In genomic region chr6:17675019-17675756, GRCm38 (mm10) we compare ENCODE assay signal across 9 mouse cellular contexts. TPM values are rescaled to one million over a fixed set of nuclear protein-coding genes. Genes with fewer than 3 reads are reported as not detected.
A peak's percentile ranks its signal among the peaks of the same experiment; 100 is the strongest.
DNase-seq lines count a peak whose midpoint lies in the region; ATAC-seq lines count a peak whose summit lies in the region.
"Had no signal": no experiment of that assay in that cellular context is flagged by ENCODE, and none has a peak within 500 bp of the region (broad histone marks: within the 10 kb centered on the region; RNA-seq: fewer than 3 reads in every experiment).

No protein-coding gene starts in this region.

- no peak overlapping the region for H3K4me2 ChIP-seq in forebrain, embryonic 13.5 days
- no peak overlapping the region for H3K4me2 ChIP-seq in hindbrain, embryonic 13.5 days
- H3K4me2 ChIP-seq in midbrain, embryonic 16.5 days (ENCODE audit: low read length), result peak overlapping the region; percentile 21; the same call in 1 of the 2 replicates
- no peak overlapping the region for H3K4me2 ChIP-seq in stomach, embryonic 14.5 days (replicated peaks; ENCODE audit: low read depth, low read length)

- 26% methylated on average over 12 of the region's 12 CpGs for whole genome bisulfite sequencing in forebrain, embryonic 13.5 days
- WGBS in hindbrain, embryonic 13.5 days, result 27% methylated on average over 12 of the region's 12 CpGs
- WGBS in midbrain, embryonic 16.5 days, result 19% methylated on average over 12 of the region's 12 CpGs
- 27% methylated on average over 12 of the region's 12 CpGs for WGBS in stomach, embryonic 14.5 days

- H3K27me3 ChIP-seq in forebrain, embryonic 13.5 days, result no peaks in the 10 kb centered on the region
- H3K27me3 ChIP-seq in hindbrain, embryonic 13.5 days, result no peaks in the 10 kb centered on the region
- H3K27me3 ChIP-seq in midbrain, embryonic 16.5 days (ENCODE audit: control insufficient read depth, insufficient read depth, low read depth, low read length), result no peaks in the 10 kb centered on the region
- H3K27me3 ChIP-seq in stomach, embryonic 14.5 days (ENCODE audit: control insufficient read depth, insufficient read depth, low read length), result no peaks in the 10 kb centered on the region

- DNase-seq in right cerebral cortex, adult 18-20 months, result peak; percentile 33
- no peak for DNase-seq in right cerebral cortex, postnatal 36 days (ENCODE audit: low spot score in 2 of 2)
- peak; percentile 77 for DNase-seq in liver

- H3K4me1 ChIP-seq in forebrain, embryonic 13.5 days, result no peaks in the 10 kb centered on the region
- H3K4me1 ChIP-seq in hindbrain, embryonic 13.5 days (replicated peaks), result no peaks in the 10 kb centered on the region
- no peaks in the 10 kb centered on the region for H3K4me1 ChIP-seq in midbrain, embryonic 16.5 days (ENCODE audit: control insufficient read depth, insufficient read depth, low read length)
- no peaks in the 10 kb centered on the region for H3K4me1 ChIP-seq in stomach, embryonic 14.5 days (ENCODE audit: control insufficient read depth, insufficient read depth, low read length)

- H3K9ac ChIP-seq in forebrain, embryonic 13.5 days, result no peak overlapping the region
- no peak overlapping the region for H3K9ac ChIP-seq in hindbrain, embryonic 13.5 days
- H3K9ac ChIP-seq in midbrain, embryonic 16.5 days (ENCODE audit: low read depth, low read length), result no peak overlapping the region
- H3K9ac ChIP-seq in stomach, embryonic 14.5 days (replicated peaks; ENCODE audit: low read depth, low read length), result no peak overlapping the region

- H3K36me3 ChIP-seq in forebrain, embryonic 13.5 days (ENCODE audit: poor library complexity, severe bottlenecking), result no peaks in the 10 kb centered on the region
- H3K36me3 ChIP-seq in hindbrain, embryonic 13.5 days, result no peaks in the 10 kb centered on the region
- no peaks in the 10 kb centered on the region for H3K36me3 ChIP-seq in midbrain, embryonic 16.5 days (ENCODE audit: control insufficient read depth, insufficient read depth, low read length)
- no peaks in the 10 kb centered on the region for H3K36me3 ChIP-seq in stomach, embryonic 14.5 days (ENCODE audit: control insufficient read depth, insufficient read depth, low read length)

- ATAC-seq in cerebellum, adult (ENCODE audit: insufficient number of reproducible peaks, low FRiP score, low TSS enrichment), result peak; percentile 74
- ATAC-seq in forebrain, embryonic 13.5 days, result peak; percentile 84
- ATAC-seq in hindbrain, embryonic 13.5 days (ENCODE audit: low FRiP score), result peak; percentile 73; the same call in 1 of the 2 replicates
- ATAC-seq in midbrain, embryonic 16.5 days, result peak; percentile 79
- peak; percentile 46; the same call in 1 of the 2 replicates for ATAC-seq in stomach, embryonic 14.5 days (ENCODE audit: insufficient number of reproducible peaks, insufficient read depth, low FRiP score, low read depth)

- no peak overlapping the region for H3K27ac ChIP-seq in forebrain, embryonic 13.5 days
- no peak overlapping the region for H3K27ac ChIP-seq in hindbrain, embryonic 13.5 days
- no peak overlapping the region for H3K27ac ChIP-seq in midbrain, embryonic 16.5 days (ENCODE audit: low read length)
- H3K27ac ChIP-seq in stomach, embryonic 14.5 days (ENCODE audit: low read length), result no peak overlapping the region

- no peaks in the 10 kb centered on the region for H3K9me3 ChIP-seq in forebrain, embryonic 13.5 days (replicated peaks)
- no peaks in the 10 kb centered on the region for H3K9me3 ChIP-seq in hindbrain, embryonic 13.5 days
- H3K9me3 ChIP-seq in midbrain, embryonic 16.5 days (replicated peaks; ENCODE audit: control insufficient read depth, low read length, poor library complexity, severe bottlenecking), result no peaks in the 10 kb centered on the region
- H3K9me3 ChIP-seq in stomach, embryonic 14.5 days (ENCODE audit: control insufficient read depth, low read depth, low read length), result no peaks in the 10 kb centered on the region

- H3K4me3 ChIP-seq in forebrain, embryonic 13.5 days, result no peak overlapping the region
- no peak overlapping the region for H3K4me3 ChIP-seq in hindbrain, embryonic 13.5 days
- no peak overlapping the region for H3K4me3 ChIP-seq in midbrain, embryonic 16.5 days (ENCODE audit: low read depth, low read length)
- H3K4me3 ChIP-seq in stomach, embryonic 14.5 days (ENCODE audit: low read depth, low read length), result no peak overlapping the region
- H3K4me3 ChIP-seq: erythroblast, embryonic 14.5 days had no signal

RNA-seq across cellular contexts. Expression of gene St7, which starts 17.5 kb away (rescaled TPM):
- 49.5 and 52.4 TPM in 2 replicates for polyA plus RNA-seq in forebrain, embryonic 13.5 days (2015; fragmentation: Nextera tagmentation; extraction: Ambion mirVana)
- polyA plus RNA-seq in hindbrain, embryonic 13.5 days (2015; fragmentation: Nextera tagmentation; extraction: Ambion mirVana), result 56.1 and 57.8 TPM in 2 replicates
- 51.5 and 69.7 TPM in 2 replicates for polyA plus RNA-seq in midbrain, embryonic 16.5 days (2015; fragmentation: Nextera tagmentation; extraction: Ambion mirVana)
- polyA plus RNA-seq in stomach, embryonic 14.5 days (2014; fragmentation: Nextera tagmentation; extraction: Ambion mirVana), result 26.6 and 29.9 TPM in 2 replicates

RNA-seq across cellular contexts. Expression of gene Capza2, which starts 39.2 kb away (rescaled TPM):
- 245 and 247 TPM in 2 replicates for polyA plus RNA-seq in forebrain, embryonic 13.5 days (2015; fragmentation: Nextera tagmentation; extraction: Ambion mirVana)
- polyA plus RNA-seq in hindbrain, embryonic 13.5 days (2015; fragmentation: Nextera tagmentation; extraction: Ambion mirVana), result 246 and 256 TPM in 2 replicates
- 246 and 251 TPM in 2 replicates for polyA plus RNA-seq in midbrain, embryonic 16.5 days (2015; fragmentation: Nextera tagmentation; extraction: Ambion mirVana)
- polyA plus RNA-seq in stomach, embryonic 14.5 days (2014; fragmentation: Nextera tagmentation; extraction: Ambion mirVana), result 242 and 253 TPM in 2 replicates

Comparison
In these comparisons a context has a peak if more than half of its experiments do, and no peak if none do; other contexts are left out.
1. DNase-seq: peak in right cerebral cortex, adult 18-20 months (single experiment) and liver (single experiment); none in right cerebral cortex, postnatal 36 days (0 of 2).
2. Peak in every context shown above with its lines, with median percentiles within 50 percentile points of each other: ATAC-seq.